Mouse (Mus musculus) hindbrain, embryonic 16.5 days (tissue): ENCODE results near the gene Isoc2b. TPM values are rescaled to one million over a fixed set of nuclear protein-coding genes. Genes with fewer than 3 reads are reported as not detected.
A peak's percentile ranks its signal among the peaks of the same experiment; 100 is the strongest.

ENCODE experiments used
- ATAC-seq: fragments of 200-750 bp; cut with Nextera tagmentation; 2 replicates; pipeline ENCODE4 v1.8.0; 2017; ENCODE audit warnings: moderate TSS enrichment, moderate library complexity
- H3K27ac ChIP-seq: fragments of 300-500 bp; sonication (generic); 2 replicates; pipeline ENCODE4 v1.5.1; 2014; ENCODE audit warnings: low read depth, mild to moderate bottlenecking, control low read depth, low read length, moderate library complexity
- H3K27me3 ChIP-seq: fragments of 300-500 bp; sonication (generic); replicated peaks from 2 replicates; pipeline ENCODE4 v1.6.1; 2014; ENCODE audit warnings: low read length; ENCODE audit not compliant: control insufficient read depth, insufficient read depth
- H3K36me3 ChIP-seq: fragments of 300-500 bp; sonication (generic); 2 replicates; pipeline ENCODE4 v1.6.1; 2014; ENCODE audit warnings: mild to moderate bottlenecking, low read length, moderate library complexity, mixed read lengths; ENCODE audit not compliant: control insufficient read depth, insufficient read depth
- H3K4me1 ChIP-seq: fragments of 300-500 bp; sonication (generic); 2 replicates; pipeline ENCODE4 v1.6.1; 2014; ENCODE audit warnings: low read depth, low read length; ENCODE audit not compliant: control insufficient read depth, insufficient read depth
- H3K4me2 ChIP-seq: fragments of 300-500 bp; sonication (generic); 2 replicates; pipeline ENCODE4 v1.6.1; 2014; ENCODE audit warnings: mild to moderate bottlenecking, low read length, control low read depth, moderate library complexity
- H3K4me3 ChIP-seq: fragments of 300-500 bp; sonication (generic); 2 replicates; pipeline ENCODE4 v1.5.1; 2014; ENCODE audit warnings: mild to moderate bottlenecking, low read length, control low read depth, moderate library complexity
- H3K9ac ChIP-seq: fragments of 300-500 bp; sonication (generic); 2 replicates; pipeline ENCODE4 v1.6.1; 2014; ENCODE audit warnings: low read depth, mild to moderate bottlenecking, control low read depth, low read length, moderate library complexity
- H3K9me3 ChIP-seq: fragments of 300-500 bp; sonication (generic); 2 replicates; pipeline ENCODE4 v1.6.1; 2014; ENCODE audit warnings: mild to moderate bottlenecking, low read length, moderate library complexity; ENCODE audit not compliant: control insufficient read depth
- WGBS: fragments of 180-500 bp; shearing (Covaris S2); extraction: QIAGEN DNeasy Blood & Tissue Kit; methylation state at CpG from one replicate; pipeline ENCODE4 v1.1.7; 2014; 5-methylcytosine and 5-hydroxymethylcytosine counted together
- polyA plus RNA-seq: library from polyadenylated mRNA; unstranded; fragments of >200 nt; fragmentation: Nextera tagmentation; extraction: Ambion mirVana; gene quantifications from 2 replicates; pipeline ENCODE4 v1.2.1, GENCODE M21; 2015

Gene Isoc2b
- polyA plus RNA-seq, 1 experiment from 2014 or later, result 4.6 TPM

GRCm38 (mm10) chr7:4844245-4844916 is 25.7 kb downstream of the Isoc2b start, which contains the start of gene Shisa7:
Gene Shisa7, minus strand, starts transcription at chr7:4844696.
- Histone ChIP-seq H3K9me3 (no peaks in the 10 kb centered on the region), H3K4me1 (peaks cover 14% of the 10 kb centered on the region), H3K9ac (peak within 1 kb of the TSS; percentile 68), H3K27me3 (no peaks in the 10 kb centered on the region), H3K36me3 (no peaks in the 10 kb centered on the region), H3K4me2 (peak within 1 kb of the TSS; percentile 72), H3K4me3 (peak within 1 kb of the TSS; percentile 64), H3K27ac (peak within 1 kb of the TSS; percentile 86)
- ATAC-seq, result peak; percentile 77
- under 1% methylated on average over 41 of the region's 41 CpGs for WGBS

GRCm38 (mm10) chr7:4843604-4844244 is 26.3 kb downstream of the Isoc2b start:
- H3K9ac ChIP-seq, result peak overlapping the region; percentile 68
- peaks cover 14% of the 10 kb centered on the region for H3K4me1 ChIP-seq
- no peaks in the 10 kb centered on the region for H3K9me3 ChIP-seq
- no peaks in the 10 kb centered on the region for H3K36me3 ChIP-seq
- WGBS, result under 1% methylated on average over 33 of the region's 34 CpGs
- H3K27me3 ChIP-seq, result no peaks in the 10 kb centered on the region
- peak; percentile 53 for ATAC-seq
- peak overlapping the region; percentile 64 for H3K4me3 ChIP-seq
- H3K4me2 ChIP-seq, result peak overlapping the region; percentile 72
- peak overlapping the region; percentile 86 for H3K27ac ChIP-seq

GRCm38 (mm10) chr7:4842634-4843131 is 27.4 kb downstream of the Isoc2b start:
- Histone ChIP-seq H3K36me3 (no peaks in the 10 kb centered on the region), H3K9me3 (no peaks in the 10 kb centered on the region), H3K4me3 (peak overlapping the region; percentile 64), H3K4me2 (peak overlapping the region; percentile 72), H3K4me1 (peaks cover 17% of the 10 kb centered on the region), H3K27me3 (no peaks in the 10 kb centered on the region), H3K9ac (peak overlapping the region; percentile 68), H3K27ac (peak overlapping the region; percentile 86)
- 1% methylated on average over 16 of the region's 16 CpGs for WGBS
- ATAC-seq, result peak; percentile 77

- Histone ChIP-seq H3K36me3 (no peaks in the 10 kb centered on the region), H3K4me2 (peak overlapping the region; percentile 72), H3K27ac (peak overlapping the region; percentile 86), H3K9me3 (no peaks in the 10 kb centered on the region), H3K4me1 (peaks cover 19% of the 10 kb centered on the region), H3K9ac (peak overlapping the region; percentile 68), H3K4me3 (peak overlapping the region; percentile 64), H3K27me3 (no peaks in the 10 kb centered on the region)
- WGBS, result 38% methylated on average over 5 of the region's 5 CpGs
- peak; percentile 13 for ATAC-seq
These were observed 28.0 kb downstream of the Isoc2b start for GRCm38 (mm10) chr7:4842077-4842476.

- H3K4me2 ChIP-seq, result no peak overlapping the region
- H3K4me3 ChIP-seq, result no peak overlapping the region
- no peak overlapping the region for H3K9ac ChIP-seq
- H3K9me3 ChIP-seq, result no peaks in the 10 kb centered on the region
- H3K4me1 ChIP-seq, result peaks cover 18% of the 10 kb centered on the region
- H3K27ac ChIP-seq, result no peak overlapping the region
- ATAC-seq, result no peak
- H3K36me3 ChIP-seq, result no peaks in the 10 kb centered on the region; the same call in 1 of the 2 replicates
- no peaks in the 10 kb centered on the region for H3K27me3 ChIP-seq
- WGBS, result 6% methylated on average over 1 of the region's 1 CpGs
These were observed 32.4 kb downstream of the Isoc2b start for GRCm38 (mm10) chr7:4837639-4838038.

- peak overlapping the region; percentile 91 for H3K9ac ChIP-seq
- peak overlapping the region; percentile 73 for H3K4me3 ChIP-seq
- peak overlapping the region; percentile 89 for H3K27ac ChIP-seq
- no peaks in the 10 kb centered on the region; the same call in none of the 2 replicates for H3K36me3 ChIP-seq
- H3K4me2 ChIP-seq, result peak overlapping the region; percentile 95
- H3K27me3 ChIP-seq, result no peaks in the 10 kb centered on the region
- H3K9me3 ChIP-seq, result no peaks in the 10 kb centered on the region
- WGBS, result under 1% methylated on average over 51 of the region's 51 CpGs
- peaks cover 11% of the 10 kb centered on the region; the same call in 1 of the 2 replicates for H3K4me1 ChIP-seq
- ATAC-seq, result peak; percentile 89
These were observed 33.7 kb downstream of the Isoc2b start for GRCm38 (mm10) chr7:4836351-4836792.

- Histone ChIP-seq H3K27ac (peak overlapping the region; percentile 89), H3K4me2 (peak overlapping the region; percentile 95), H3K36me3 (no peaks in the 10 kb centered on the region; the same call in none of the 2 replicates), H3K27me3 (no peaks in the 10 kb centered on the region), H3K9ac (peak overlapping the region; percentile 91), H3K9me3 (no peaks in the 10 kb centered on the region), H3K4me1 (peaks cover 11% of the 10 kb centered on the region; the same call in 1 of the 2 replicates), H3K4me3 (peak overlapping the region; percentile 73)
- 6% methylated on average over 33 of the region's 34 CpGs for WGBS
- no peak; the same call in none of the 2 replicates for ATAC-seq
These were observed 34.3 kb downstream of the Isoc2b start for GRCm38 (mm10) chr7:4835631-4836327.

- H3K4me3 ChIP-seq, result no peak overlapping the region
- 11% methylated on average over 12 of the region's 12 CpGs for WGBS
- H3K27ac ChIP-seq, result no peak overlapping the region
- H3K27me3 ChIP-seq, result no peaks in the 10 kb centered on the region
- no peaks in the 10 kb centered on the region for H3K4me1 ChIP-seq
- no peak overlapping the region for H3K4me2 ChIP-seq
- no peaks in the 10 kb centered on the region for H3K9me3 ChIP-seq
- H3K9ac ChIP-seq, result no peak overlapping the region
- ATAC-seq, result no peak
- H3K36me3 ChIP-seq, result peaks cover 12% of the 10 kb centered on the region
These were observed 39.6 kb downstream of the Isoc2b start for GRCm38 (mm10) chr7:4830476-4830875.
